Mouse (Mus musculus): ENCODE measurements around the gene A430078G23Rik.

- TF ChIP-seq POLR2A (IDR thresholded peaks at IDR 0.05; ENCODE audit: control insufficient read depth, extremely low read depth, insufficient read depth, low read length, poor library complexity): no peak
- TF ChIP-seq CTCF (IDR thresholded peaks at IDR 0.05; ENCODE audit: borderline replicate concordance, control insufficient read depth, extremely low read depth, insufficient read depth, low read length, poor library complexity): no peak
Observed at GRCm38 (mm10) chr8:3431113-3431512, 77.9 kb downstream of the A430078G23Rik start.
